Mouse (Mus musculus) common myeloid progenitor, adult 5-6 weeks (primary cell): Measurements from ENCODE around the gene Fam120b. TPM values are rescaled to one million over a fixed set of nuclear protein-coding genes. Genes with fewer than 3 reads are reported as not detected.
A peak's percentile ranks its signal among the peaks of the same experiment; 100 is the strongest.
"Not testable (repeated sequence)": the region's sequence is repeated elsewhere in the genome, so short reads cannot be mapped to it uniquely, and the experiment has no call there.

Experiments
- ATAC-seq: replicated peaks from 2 replicates; pipeline ENCODE4 v1.8.0; 2016; ENCODE audit warnings: low read depth, mild to moderate bottlenecking, moderate TSS enrichment, inconsistent platforms; ENCODE audit not compliant: poor library complexity, severe bottlenecking
- total RNA-seq: library from RNA; stranded (forward); fragments of 200-1000, 187-1606 nt; gene quantifications from 2 replicates; pipeline ENCODE4 v1.2.3, GENCODE M21; 2017

Gene Fam120b
- total RNA-seq, 1 experiment from 2014 or later = 14.7 TPM

DNA sequence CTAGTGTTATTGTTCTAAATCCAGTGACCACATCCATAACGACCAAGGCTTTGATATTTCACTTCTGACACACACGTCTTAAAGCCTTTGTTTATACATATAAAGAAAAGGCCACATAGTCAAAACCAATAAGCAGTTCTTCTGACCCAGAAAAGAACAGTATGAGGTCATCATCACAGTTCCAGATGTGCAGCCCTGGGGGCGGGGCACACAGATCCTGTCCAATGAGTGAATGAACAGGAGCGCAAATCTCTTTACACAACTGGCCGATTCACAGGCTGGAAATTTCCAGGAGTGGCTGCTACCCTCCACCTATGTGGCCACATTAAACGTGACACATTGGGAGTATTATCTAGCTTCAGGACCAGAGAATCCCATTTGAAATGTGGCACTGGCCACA, 33.4 kb downstream of the Fam120b start:
- ATAC-seq = no peak

DNA sequence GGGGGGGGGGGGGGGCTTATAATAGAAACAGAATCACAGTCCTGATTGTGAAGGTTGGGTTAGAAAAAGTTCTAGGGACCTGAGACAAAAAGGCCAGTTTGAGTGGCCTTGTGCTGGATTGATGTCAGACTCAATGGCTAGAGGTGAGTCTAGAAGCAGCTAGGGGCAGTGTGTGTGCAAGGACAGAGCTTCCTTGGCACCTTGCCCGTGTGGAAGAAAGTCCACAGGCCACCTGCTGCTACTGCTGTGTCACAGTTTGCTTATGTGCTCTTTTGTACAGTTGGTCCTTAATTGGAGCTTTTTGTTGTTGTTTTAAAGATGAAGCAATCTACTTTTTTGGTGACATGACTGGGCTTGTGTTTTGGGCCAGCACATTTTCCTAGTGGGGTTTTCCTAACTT, 33.9 kb downstream of the Fam120b start:
- ATAC-seq = no peak

- ATAC-seq = peak; percentile 87
Measured at GRCm38 (mm10) chr17:15431021-15431514, 35.1 kb downstream of the Fam120b start.

DNA sequence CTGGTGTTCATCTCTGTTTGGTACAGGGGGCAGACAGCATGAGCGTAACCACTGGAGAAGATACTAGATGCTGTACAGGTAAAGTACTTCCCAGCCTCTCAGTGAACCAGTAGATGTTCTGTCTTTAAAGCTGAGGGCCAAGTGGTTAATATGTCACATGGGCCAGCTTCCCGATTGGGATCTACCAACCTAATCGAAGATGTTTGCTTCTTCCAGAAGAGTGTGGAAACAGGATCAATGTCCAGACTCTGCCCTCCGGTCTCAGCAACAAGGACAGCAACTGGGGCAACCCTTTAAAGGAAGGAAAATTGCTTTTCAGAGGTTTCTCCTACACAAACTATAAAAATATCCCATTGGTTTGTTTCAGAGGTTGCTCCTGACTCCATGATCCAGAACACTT, 35.5 kb downstream of the Fam120b start:
- ATAC-seq = no peak

GRCm38 (mm10) chr17:15432036-15432435, 36.0 kb downstream of the Fam120b start:
- no peak for ATAC-seq

GRCm38 (mm10) chr17:15434748-15435147, 38.7 kb downstream of the Fam120b start:
- peak; percentile 62 for ATAC-seq

DNA sequence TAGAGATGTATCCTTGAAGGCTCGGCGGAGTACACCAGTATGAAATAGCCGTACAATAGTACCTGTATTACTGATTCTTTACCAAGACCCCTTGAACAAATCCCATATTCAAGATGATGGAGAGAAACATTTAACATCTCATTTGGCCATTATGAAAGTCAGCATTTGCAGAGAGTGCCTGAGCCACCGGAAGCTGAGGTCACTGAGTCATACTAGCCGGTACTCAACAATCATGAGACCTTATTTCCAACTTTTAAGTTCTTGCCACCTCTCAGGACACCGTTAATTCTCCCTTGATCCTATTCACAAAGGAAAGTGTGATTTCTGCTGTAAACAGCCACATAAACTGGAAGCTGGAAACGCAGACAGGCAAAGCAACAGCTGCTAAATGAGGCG, 44.1 kb downstream of the Fam120b start:
- peak; percentile 73 for ATAC-seq

DNA sequence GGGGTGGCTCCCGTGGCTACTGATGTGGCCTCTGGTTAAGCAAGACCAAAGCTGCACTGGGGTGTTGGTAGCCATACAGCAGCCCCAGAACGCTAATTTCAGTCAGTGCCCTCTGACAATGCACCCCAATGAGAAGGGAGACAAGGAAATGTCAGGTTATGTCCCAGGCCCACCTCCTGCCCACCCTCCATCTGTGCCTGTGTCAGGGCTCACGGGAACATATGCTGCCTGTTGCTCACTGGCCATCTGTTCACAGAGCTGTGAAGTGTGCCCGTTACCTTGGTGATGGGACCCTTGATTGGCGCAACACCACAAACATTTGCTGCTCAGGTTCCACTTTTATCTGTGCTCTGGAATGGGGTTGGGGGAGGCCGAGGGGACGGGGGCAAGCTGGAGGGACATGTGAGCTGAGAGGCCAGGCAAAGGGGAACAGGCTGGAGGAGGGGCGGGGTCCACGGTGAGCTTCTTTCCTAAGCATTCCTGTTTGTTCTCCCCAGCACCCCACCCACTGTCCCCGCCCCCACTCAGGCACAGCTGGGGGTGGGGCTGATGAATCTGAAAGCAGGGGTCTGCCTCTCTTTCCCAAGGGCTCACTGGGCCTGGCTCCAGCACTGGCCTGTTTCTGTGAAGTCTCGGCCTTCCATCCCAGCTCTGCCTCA, 44.6 kb downstream of the Fam120b start:
- ATAC-seq = peak; percentile 49

DNA sequence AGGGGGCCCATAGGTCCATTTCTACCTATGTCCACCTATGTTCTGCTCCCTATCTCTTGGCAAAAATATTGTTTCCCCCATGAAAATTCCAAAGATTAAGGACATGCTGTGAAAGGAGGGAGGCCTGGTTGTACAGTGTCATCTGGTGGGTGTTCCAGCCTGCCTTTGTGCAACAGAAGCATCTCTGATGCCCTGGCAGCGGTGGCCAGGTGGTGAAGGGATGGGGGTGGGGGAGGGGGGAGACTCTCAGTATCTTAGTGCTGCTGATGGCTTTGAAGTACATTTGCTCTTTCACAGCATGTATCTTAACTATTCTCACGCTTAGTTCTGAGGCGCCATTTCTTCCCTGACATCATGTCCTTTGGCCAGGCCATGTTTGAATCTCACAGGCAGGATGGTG, 49.4 kb downstream of the Fam120b start:
- ATAC-seq = no peak

- no peak for ATAC-seq
Measured at GRCm38 (mm10) chr17:15447831-15448230, 51.8 kb downstream of the Fam120b start.

- not testable (repeated sequence) for ATAC-seq
Measured at GRCm38 (mm10) chr17:15449144-15449543, 53.1 kb downstream of the Fam120b start.

GRCm38 (mm10) chr17:15449606-15450005, 53.6 kb downstream of the Fam120b start:
- ATAC-seq = no peak

DNA sequence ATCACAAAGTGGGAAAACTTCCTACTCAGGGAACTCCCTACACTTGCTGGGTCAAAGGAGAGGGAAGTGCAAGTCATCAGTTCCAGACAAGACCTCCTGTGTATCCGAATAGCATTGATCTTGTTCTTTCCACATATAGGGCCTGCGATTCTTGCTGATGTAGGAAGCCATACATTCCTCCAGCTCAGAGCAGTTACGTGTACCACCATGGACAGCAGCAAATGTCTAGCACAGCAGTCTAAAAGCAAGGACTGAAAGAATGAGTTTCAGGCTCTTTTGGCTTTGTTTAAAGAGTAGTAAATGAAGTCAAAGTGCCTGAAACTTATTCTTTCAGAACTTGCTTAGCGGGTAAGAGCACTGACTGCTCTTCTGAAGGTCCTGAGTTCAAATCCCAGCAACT, 59.2 kb downstream of the Fam120b start:
- no peak for ATAC-seq

- no peak for ATAC-seq
Measured at GRCm38 (mm10) chr17:15456595-15456994, 60.6 kb downstream of the Fam120b start.

DNA sequence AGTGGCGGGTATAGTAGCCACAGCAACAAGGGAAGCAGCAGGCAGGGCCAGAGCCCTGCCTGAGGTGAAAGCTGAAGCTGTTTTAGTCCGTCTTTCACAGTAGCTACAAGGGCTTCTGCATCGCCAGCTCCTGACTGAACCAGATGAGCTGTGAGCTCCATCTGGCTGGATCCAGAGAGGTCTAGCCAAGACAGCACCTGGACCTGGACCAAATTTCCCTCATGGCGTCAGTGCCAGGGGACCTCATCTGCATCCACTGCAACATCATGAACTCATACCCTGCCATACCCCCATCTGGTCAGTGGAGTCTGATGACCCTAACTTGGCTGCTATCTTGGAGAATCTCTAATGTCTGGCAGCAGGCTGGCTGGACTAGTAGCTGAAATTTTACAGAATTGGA, 63.8 kb downstream of the Fam120b start:
- no peak for ATAC-seq

- no peak for ATAC-seq
Measured at GRCm38 (mm10) chr17:15461921-15462495, 66.0 kb downstream of the Fam120b start.

DNA sequence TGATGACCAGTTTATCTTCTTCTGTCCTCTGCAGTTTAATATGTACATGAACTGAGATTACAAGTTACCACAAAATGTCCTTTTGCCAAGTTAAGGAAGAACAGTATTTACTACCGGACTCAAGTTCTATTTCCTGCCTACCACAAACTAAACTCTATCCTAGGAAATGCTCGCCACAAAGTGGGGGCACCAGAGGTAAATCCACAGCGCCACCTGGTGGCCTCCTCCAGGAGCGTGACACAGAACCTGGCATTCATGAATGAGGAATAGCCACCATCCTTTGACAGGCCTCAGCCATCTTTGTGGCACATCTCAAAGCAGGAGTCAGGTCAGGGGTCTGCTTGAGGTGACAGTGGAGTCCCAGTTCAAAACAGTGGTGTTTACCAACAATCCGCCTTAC, 71.7 kb downstream of the Fam120b start:
- ATAC-seq = peak; percentile 96

- ATAC-seq = no peak
Measured at GRCm38 (mm10) chr17:15472671-15473070, 76.7 kb downstream of the Fam120b start.
